Mouse (Mus musculus): ENCODE measurements around the gene Dock1. TPM values are rescaled to one million over a fixed set of nuclear protein-coding genes. Genes with fewer than 3 reads are reported as not detected.

Dock1 gene
- polyA plus RNA-seq, 1 experiment from 2014 or later, result 36.4 TPM

GRCm38 (mm10) chr7:134765130-134765529 lies 94.7 kb downstream of the Dock1 start:
- Histone ChIP-seq H3K4me1 (no peaks in the 10 kb centered on the region), H3K27me3 (no peaks in the 10 kb centered on the region), H3K9ac (no peak overlapping the region), H3K27ac (no peak overlapping the region), H3K9me3 (no peaks in the 10 kb centered on the region), H3K36me3 (peaks cover 92% of the 10 kb centered on the region), H3K4me3 (no peak overlapping the region), H3K4me2 (no peak overlapping the region)
- ATAC-seq (ENCODE audit: insufficient number of reproducible peaks, low FRiP score, low TSS enrichment, low read depth), result no peak
- WGBS, result 70% methylated on average over 13 of the region's 13 CpGs

DNA sequence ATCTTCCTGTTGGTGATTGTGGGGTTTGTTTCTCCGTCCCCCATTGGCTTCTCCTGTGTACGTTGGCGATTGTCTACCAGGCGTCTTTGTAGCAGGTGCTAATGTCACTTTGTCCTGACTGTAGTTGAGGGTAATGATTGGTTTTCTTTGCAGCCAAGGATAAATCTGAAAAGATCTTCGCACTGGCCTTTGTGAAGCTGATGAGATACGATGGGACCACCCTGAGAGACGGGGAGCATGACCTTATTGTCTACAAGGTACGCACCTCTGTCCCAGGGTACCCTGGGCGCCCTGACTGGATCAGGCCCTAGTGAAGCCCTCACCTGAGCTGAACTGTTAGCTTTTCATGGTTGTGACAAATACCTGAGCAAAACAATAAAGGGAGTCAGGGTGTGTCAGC lies 100.9 kb downstream of the Dock1 start:
- Histone ChIP-seq H3K9ac (no peak overlapping the region), H3K4me1 (no peaks in the 10 kb centered on the region), H3K4me2 (no peak overlapping the region), H3K9me3 (no peaks in the 10 kb centered on the region), H3K36me3 (peaks cover 72% of the 10 kb centered on the region), H3K27me3 (no peaks in the 10 kb centered on the region), H3K27ac (no peak overlapping the region), H3K4me3 (no peak overlapping the region)
- no peak for ATAC-seq (ENCODE audit: insufficient number of reproducible peaks, low FRiP score, low TSS enrichment, low read depth)
- 94% methylated on average over 9 of the region's 9 CpGs for WGBS

DNA sequence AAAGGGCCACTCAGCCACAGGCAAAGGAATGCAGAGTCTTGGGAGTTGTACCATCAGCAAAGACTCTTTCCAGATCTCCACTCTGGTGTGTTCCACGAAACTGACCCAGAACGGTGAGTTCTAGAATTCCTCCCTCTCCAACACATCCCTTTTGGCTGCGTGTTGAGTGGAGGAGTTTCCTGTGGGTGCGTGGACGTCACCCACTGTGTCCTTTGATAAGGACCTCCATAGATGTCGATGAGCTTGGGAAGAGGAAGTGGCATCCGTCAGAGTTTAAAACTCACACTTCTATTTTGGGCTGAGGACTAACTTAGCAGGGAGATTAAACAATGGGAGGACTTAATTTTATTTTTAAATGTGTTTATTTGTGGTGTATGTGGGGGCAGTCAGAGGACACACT lies 101.9 kb downstream of the Dock1 start:
- 89% methylated on average over 7 of the region's 7 CpGs for WGBS
- Histone ChIP-seq H3K4me2 (no peak overlapping the region), H3K4me3 (no peak overlapping the region)

DNA sequence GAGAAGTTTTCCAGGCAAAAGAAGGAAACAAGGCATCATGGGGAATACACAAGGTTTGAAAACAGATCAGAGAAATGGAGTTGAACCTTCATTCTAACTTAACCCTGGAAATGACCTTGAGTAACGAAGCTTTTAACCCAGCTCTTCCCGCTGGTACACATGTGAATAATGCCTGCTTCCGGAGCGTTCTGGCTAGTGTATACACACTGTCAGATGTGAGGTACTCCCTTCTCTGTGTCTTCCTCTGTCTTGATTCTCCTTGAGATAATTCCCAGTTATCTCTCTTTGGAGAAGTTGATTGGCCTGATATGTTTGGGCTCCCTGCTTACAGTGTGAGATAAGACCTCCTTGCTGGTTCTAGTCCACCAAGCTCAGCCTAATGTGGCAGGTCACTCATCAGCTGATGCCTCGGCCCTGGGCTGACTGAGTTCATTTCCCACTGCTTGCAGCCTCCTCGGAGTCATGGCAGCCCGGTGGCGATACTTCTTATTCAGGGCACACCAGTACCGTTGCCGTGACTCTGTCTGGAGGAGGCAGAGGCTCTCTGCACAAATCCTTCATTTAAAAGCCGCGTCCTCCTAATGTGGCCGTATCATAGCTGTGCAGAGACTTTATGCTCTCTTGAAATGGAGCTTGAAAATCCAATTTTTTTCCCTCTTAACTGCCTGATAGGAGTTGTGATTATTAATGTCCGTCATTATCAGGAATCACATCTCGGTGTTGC lies 102.6 kb downstream of the Dock1 start:
- ATAC-seq (ENCODE audit: insufficient number of reproducible peaks, low FRiP score, low TSS enrichment, low read depth), result no peak
- H3K27me3 ChIP-seq, result no peaks in the 10 kb centered on the region
- H3K9ac ChIP-seq, result no peak overlapping the region
- no peaks in the 10 kb centered on the region for H3K9me3 ChIP-seq
- H3K4me1 ChIP-seq, result no peaks in the 10 kb centered on the region
- H3K36me3 ChIP-seq, result peaks cover 67% of the 10 kb centered on the region
- H3K4me3 ChIP-seq, result no peak overlapping the region
- no peak overlapping the region for H3K4me2 ChIP-seq
- 91% methylated on average over 15 of the region's 15 CpGs for WGBS
- no peak overlapping the region for H3K27ac ChIP-seq

More for the DNA sequence above, 101.9 kb downstream of the Dock1 start:
- Histone ChIP-seq H3K27ac (no peak overlapping the region), H3K36me3 (peaks cover 67% of the 10 kb centered on the region), H3K4me1 (no peaks in the 10 kb centered on the region), H3K27me3 (no peaks in the 10 kb centered on the region), H3K9ac (no peak overlapping the region), H3K9me3 (no peaks in the 10 kb centered on the region)
- no peak for ATAC-seq (ENCODE audit: insufficient number of reproducible peaks, low FRiP score, low TSS enrichment, low read depth)

- no peak overlapping the region for H3K27ac ChIP-seq
- H3K4me2 ChIP-seq, result no peak overlapping the region
- WGBS, result 79% methylated on average over 6 of the region's 6 CpGs
- H3K4me3 ChIP-seq, result no peak overlapping the region
- no peaks in the 10 kb centered on the region for H3K27me3 ChIP-seq
- no peaks in the 10 kb centered on the region for H3K9me3 ChIP-seq
- H3K36me3 ChIP-seq, result peaks cover 67% of the 10 kb centered on the region
- H3K9ac ChIP-seq, result no peak overlapping the region
- no peaks in the 10 kb centered on the region for H3K4me1 ChIP-seq
- no peak for ATAC-seq (ENCODE audit: insufficient number of reproducible peaks, low FRiP score, low TSS enrichment, low read depth)
Measured at GRCm38 (mm10) chr7:134773761-134774415, 103.4 kb downstream of the Dock1 start.

DNA sequence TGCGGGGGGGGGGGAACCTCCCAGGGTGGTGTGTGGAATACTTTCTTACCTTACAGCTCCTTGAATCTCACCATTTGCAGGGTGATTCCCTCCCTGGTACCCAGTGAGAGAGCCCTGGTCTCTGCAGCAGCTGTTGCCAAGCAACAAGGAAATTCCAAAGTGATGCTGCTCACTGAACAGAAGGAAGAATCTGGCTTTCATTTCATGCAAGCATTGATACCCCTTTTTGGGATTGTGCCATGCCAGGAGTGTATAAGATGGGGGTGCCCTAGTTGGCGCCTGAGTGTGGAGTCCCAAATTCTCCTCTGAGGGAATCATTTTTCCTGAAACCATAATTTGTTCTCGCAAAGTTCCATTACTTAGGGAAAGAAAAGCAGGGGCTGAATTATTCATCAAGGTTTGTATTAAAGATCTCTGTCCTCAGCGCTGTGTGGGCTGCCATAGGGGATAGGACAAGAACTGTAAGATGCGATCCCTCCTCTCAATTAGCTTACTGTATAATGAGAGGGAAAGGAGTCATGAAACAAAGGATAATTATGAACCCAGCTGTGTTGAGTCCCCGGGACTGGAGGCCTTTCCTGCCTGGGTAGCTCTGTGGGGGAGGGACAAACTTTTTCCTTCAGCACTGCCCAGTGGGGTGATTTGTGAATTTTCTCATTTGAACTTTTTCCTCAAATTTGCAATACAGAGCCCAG lies 104.2 kb downstream of the Dock1 start:
- ATAC-seq (ENCODE audit: insufficient number of reproducible peaks, low FRiP score, low TSS enrichment, low read depth), result no peak
- Histone ChIP-seq H3K4me1 (no peaks in the 10 kb centered on the region), H3K27ac (no peak overlapping the region), H3K9me3 (no peaks in the 10 kb centered on the region), H3K9ac (no peak overlapping the region), H3K4me3 (no peak overlapping the region), H3K4me2 (no peak overlapping the region), H3K36me3 (peaks cover 66% of the 10 kb centered on the region), H3K27me3 (no peaks in the 10 kb centered on the region)
- 74% methylated on average over 6 of the region's 6 CpGs for WGBS

DNA sequence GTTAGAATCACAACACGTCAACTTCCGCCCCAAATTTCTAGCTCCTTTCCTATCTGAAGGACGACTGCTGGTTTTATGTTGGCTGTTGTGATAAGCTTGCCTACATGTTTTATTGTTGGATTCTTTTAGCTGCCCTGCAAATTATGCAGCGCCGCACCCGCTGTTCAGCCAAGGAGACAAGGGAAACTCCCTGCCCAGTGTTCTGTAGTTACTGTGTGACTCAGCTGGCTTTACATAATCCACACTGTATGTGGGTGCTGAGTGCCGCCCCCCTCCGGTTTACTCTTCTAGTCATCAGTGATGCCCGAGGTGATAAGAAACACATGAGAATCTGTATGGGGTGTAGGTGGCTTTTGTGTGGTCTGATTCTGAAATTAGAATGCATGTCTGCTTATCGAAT lies 105.2 kb downstream of the Dock1 start:
- ATAC-seq (ENCODE audit: insufficient number of reproducible peaks, low FRiP score, low TSS enrichment, low read depth), result no peak
- Histone ChIP-seq H3K27ac (no peak overlapping the region), H3K4me2 (no peak overlapping the region), H3K9ac (no peak overlapping the region), H3K4me3 (no peak overlapping the region), H3K36me3 (peaks cover 65% of the 10 kb centered on the region), H3K9me3 (no peaks in the 10 kb centered on the region), H3K4me1 (no peaks in the 10 kb centered on the region), H3K27me3 (no peaks in the 10 kb centered on the region)
- WGBS, result 86% methylated on average over 10 of the region's 10 CpGs

DNA sequence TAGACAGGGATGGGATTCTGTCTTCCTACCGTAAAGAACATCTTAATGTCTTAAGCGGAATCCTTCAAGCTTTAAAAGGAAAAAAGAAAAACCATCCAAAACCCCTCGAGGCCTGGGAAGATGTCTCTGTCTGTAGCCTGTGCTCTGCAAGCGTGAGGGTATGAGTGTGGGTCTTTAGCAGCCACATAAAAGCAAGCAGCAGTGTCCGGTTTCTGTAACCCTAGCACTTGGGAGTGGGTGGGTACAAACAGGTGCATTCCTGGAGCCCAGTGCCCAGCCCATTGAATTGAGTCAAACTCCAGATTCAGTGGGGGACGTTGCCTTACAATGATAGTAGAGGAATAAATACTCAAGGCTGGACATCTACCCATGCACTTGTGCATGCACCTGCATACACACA lies 105.9 kb downstream of the Dock1 start:
- 80% methylated on average over 6 of the region's 6 CpGs for WGBS
- Histone ChIP-seq H3K27ac (no peak overlapping the region), H3K4me2 (no peak overlapping the region), H3K4me3 (no peak overlapping the region), H3K9ac (no peak overlapping the region), H3K4me1 (no peaks in the 10 kb centered on the region), H3K36me3 (peaks cover 65% of the 10 kb centered on the region), H3K9me3 (no peaks in the 10 kb centered on the region), H3K27me3 (no peaks in the 10 kb centered on the region)
- ATAC-seq (ENCODE audit: insufficient number of reproducible peaks, low FRiP score, low TSS enrichment, low read depth), result no peak

DNA sequence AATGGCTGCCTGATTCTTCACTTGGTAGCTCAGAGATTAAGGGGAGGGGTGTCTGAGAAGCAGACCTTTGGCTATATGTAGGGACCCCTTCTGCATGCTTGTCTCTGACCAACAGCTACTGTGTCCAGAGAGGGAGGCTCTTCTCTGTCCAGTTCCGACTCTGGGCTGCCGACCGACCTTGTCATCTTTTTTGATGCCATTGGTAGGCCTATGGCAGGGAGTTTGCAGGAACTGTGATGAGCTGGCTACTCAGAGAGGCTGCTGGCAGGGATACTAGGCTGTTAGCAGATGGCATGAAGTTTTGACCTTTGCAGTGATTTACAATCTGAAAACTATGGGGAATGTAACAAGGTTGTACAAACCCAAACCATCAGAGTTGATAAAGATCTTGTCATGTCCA lies 109.3 kb downstream of the Dock1 start:
- Histone ChIP-seq H3K4me3 (no peak overlapping the region), H3K4me1 (no peaks in the 10 kb centered on the region), H3K36me3 (peaks cover 71% of the 10 kb centered on the region), H3K27ac (no peak overlapping the region), H3K27me3 (no peaks in the 10 kb centered on the region), H3K9ac (no peak overlapping the region), H3K4me2 (no peak overlapping the region), H3K9me3 (no peaks in the 10 kb centered on the region)
- no peak for ATAC-seq (ENCODE audit: insufficient number of reproducible peaks, low FRiP score, low TSS enrichment, low read depth)
- WGBS, result 94% methylated on average over 3 of the region's 3 CpGs

GRCm38 (mm10) chr7:134787110-134787509 lies 116.7 kb downstream of the Dock1 start:
- peaks cover 74% of the 10 kb centered on the region for H3K36me3 ChIP-seq

DNA sequence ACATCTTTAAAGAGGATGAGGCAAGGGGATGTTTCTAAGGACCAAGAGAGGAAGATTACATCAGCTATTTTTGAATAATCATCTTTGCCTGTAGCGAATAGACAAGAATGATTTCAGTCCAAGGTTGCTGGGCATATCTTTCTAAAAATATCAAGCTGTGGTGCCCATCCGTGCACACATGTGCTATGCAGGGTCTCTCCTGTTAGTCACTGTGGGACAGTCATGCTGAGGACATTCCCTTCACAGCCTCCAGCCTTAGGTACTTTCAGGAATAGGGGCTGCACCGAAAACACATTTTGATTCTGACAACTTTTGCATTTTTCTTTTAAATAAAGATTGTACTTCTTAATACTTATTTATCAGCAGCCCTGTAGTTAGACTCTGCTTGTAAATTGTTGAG lies 124.4 kb downstream of the Dock1 start:
- Histone ChIP-seq H3K9me3 (no peaks in the 10 kb centered on the region), H3K36me3 (peaks cover 40% of the 10 kb centered on the region), H3K9ac (no peak overlapping the region), H3K27ac (no peak overlapping the region), H3K4me1 (no peaks in the 10 kb centered on the region), H3K27me3 (no peaks in the 10 kb centered on the region), H3K4me3 (no peak overlapping the region), H3K4me2 (no peak overlapping the region)
- WGBS, result 79% methylated on average over 3 of the region's 3 CpGs
- ATAC-seq (ENCODE audit: insufficient number of reproducible peaks, low FRiP score, low TSS enrichment, low read depth), result no peak

More at GRCm38 (mm10) chr7:134787110-134787509, 116.7 kb downstream of the Dock1 start:
- Histone ChIP-seq H3K27ac (no peak overlapping the region), H3K9me3 (no peaks in the 10 kb centered on the region), H3K4me3 (no peak overlapping the region), H3K27me3 (no peaks in the 10 kb centered on the region), H3K9ac (no peak overlapping the region), H3K4me1 (no peaks in the 10 kb centered on the region), H3K4me2 (no peak overlapping the region)
- 81% methylated on average over 4 of the region's 4 CpGs for WGBS
- ATAC-seq (ENCODE audit: insufficient number of reproducible peaks, low FRiP score, low TSS enrichment, low read depth), result no peak

DNA sequence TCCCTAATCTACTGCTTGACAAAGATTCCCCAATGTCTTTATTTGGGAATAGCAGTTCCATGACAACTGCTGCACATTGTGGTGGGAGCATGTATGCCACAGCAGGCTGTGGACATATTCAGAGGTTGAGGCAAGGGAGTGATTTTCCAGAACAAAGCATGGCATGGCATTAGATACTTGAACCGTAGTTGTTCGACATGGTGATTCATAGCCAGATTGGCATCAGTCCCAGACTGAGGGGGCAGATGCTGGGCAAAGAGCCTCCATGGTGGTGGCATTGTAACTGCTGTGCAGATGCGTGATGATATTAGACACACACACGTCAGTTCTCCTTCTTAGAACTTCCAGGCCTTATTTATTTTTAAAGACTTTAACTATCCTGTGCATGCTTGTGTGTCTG lies 129.6 kb downstream of the Dock1 start:
- Histone ChIP-seq H3K4me3 (no peak overlapping the region), H3K4me1 (peaks cover 2% of the 10 kb centered on the region; the same call in 1 of the 2 replicates), H3K9ac (no peak overlapping the region), H3K27ac (no peak overlapping the region), H3K4me2 (no peak overlapping the region), H3K9me3 (no peaks in the 10 kb centered on the region), H3K27me3 (no peaks in the 10 kb centered on the region), H3K36me3 (peaks cover 24% of the 10 kb centered on the region)
- ATAC-seq (ENCODE audit: insufficient number of reproducible peaks, low FRiP score, low TSS enrichment, low read depth), result no peak
- WGBS, result 53% methylated on average over 4 of the region's 4 CpGs

Measured in limb, embryonic 15.5 days (tissue).